Mouse (Mus musculus) ovary, postnatal 10 days (tissue): ENCODE measurements around the gene Dgki.

Experiments
- DNase-seq: peaks from one replicate; pipeline ENCODE4 v3.0.0; 2022; ENCODE audit warnings: low spot score

Dgki gene

DNA sequence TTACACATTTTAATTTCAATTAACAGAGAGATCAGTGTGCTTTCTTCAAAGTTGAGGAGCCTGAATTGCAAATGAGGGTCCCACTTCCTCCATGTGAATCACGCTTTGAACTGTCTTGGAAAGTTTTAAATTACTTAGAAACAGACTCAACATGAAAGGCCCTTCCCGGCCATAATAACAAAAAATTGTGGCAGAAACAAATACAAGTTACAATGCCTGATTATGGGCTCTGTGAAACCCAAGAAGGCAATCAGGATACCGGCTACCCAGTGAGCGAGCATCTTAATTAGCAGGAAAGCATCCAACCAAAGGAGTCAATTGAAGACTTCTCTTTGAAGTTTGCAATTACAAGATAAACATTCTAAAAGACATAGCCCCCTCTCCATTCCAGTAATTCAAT, 292.4 kb downstream of the Dgki start:
- no peak for DNase-seq

- no peak for DNase-seq
Measured at GRCm38 (mm10) chr6:37004914-37005313, 295.1 kb downstream of the Dgki start.

- DNase-seq, result no peak
Measured at GRCm38 (mm10) chr6:37003235-37003634, 296.7 kb downstream of the Dgki start.

DNA sequence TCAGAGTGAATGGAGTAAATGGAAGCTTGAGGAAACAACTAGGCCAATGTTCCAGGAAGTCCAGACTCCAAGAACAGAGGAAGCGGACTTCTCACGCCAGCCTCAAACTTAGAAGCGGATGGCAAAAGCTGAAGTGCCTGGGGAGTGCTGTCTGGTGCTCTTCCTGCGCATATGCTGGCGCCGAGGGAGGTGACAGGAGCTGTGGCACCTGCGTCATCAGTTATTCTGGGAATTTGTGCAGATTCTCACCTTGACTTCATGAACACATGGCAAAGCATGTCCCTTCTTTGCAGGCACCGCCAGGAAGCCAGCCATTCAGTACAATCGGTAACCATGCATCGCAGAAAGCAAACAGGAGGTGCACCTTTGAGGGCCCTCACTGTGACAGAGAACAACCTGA, 301.0 kb downstream of the Dgki start:
- no peak for DNase-seq

- no peak for DNase-seq
Measured at GRCm38 (mm10) chr6:36994329-36994728, 305.7 kb downstream of the Dgki start.

GRCm38 (mm10) chr6:36990186-36990585, 309.8 kb downstream of the Dgki start:
- no peak for DNase-seq

- DNase-seq, result no peak
Measured at GRCm38 (mm10) chr6:36988800-36989199, 311.2 kb downstream of the Dgki start.

- DNase-seq, result no peak
Measured at GRCm38 (mm10) chr6:36981646-36982045, 318.3 kb downstream of the Dgki start.

GRCm38 (mm10) chr6:36980475-36980874, 319.5 kb downstream of the Dgki start:
- DNase-seq, result no peak

DNA sequence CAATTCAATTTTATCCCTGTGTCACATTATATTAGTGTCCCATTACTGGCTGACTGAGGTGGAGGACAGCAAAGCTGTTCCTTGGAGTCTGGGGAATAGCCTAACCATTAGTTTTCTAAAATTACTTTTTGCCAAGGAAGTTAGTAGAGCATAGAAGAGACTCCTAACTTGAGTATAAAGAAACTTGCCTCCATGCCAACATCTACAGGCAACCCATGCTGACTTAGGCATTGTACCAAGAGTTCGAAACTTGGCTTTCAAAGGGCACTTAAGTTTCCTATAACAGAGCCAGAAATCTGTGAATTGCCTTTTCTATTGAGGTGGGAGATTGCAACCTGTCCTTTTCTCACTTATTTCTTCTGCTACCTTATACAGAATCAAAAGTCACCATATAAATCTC, 321.8 kb downstream of the Dgki start:
- no peak for DNase-seq

GRCm38 (mm10) chr6:36973096-36973495, 326.9 kb downstream of the Dgki start:
- no peak for DNase-seq

DNA sequence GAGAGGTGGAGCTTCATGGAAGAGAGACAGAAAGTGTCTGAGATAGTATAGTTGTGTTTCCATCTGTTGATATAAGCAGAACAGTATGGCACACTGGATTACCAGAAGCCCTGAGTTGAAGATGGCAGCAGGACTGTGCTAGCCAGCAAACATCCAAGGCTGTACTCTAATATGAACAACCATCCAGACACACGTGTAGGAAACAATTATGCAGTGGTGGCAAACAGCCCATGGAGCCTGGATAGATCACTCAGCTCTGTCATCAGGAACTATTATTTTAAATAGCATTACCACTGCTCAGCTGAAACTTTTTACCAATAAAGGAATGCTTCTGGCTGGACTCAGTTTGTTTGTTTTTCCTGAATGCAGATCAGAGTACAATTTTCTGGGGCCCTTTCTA, 327.5 kb downstream of the Dgki start:
- DNase-seq, result no peak

- no peak for DNase-seq
Measured at GRCm38 (mm10) chr6:36969249-36969885, 330.6 kb downstream of the Dgki start.

DNA sequence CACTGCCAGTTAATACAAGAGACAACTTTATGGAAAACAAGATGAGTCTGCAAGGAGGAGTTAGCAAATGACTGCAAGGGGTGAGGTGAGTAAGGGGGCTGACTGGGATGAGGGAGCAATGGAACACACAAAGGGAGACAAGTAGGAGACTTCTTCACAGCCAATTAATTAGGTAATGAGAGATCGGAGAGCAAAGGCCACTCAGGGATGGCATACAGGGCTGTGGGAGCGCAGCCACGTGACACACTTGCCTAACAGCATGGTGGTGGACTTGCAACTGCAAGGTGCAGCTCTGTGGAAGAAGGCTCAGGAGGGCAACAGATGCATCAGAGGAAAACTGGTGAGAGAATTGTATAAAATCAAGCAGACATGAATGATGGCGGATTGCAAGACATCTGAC, 339.3 kb downstream of the Dgki start:
- DNase-seq, result no peak

DNA sequence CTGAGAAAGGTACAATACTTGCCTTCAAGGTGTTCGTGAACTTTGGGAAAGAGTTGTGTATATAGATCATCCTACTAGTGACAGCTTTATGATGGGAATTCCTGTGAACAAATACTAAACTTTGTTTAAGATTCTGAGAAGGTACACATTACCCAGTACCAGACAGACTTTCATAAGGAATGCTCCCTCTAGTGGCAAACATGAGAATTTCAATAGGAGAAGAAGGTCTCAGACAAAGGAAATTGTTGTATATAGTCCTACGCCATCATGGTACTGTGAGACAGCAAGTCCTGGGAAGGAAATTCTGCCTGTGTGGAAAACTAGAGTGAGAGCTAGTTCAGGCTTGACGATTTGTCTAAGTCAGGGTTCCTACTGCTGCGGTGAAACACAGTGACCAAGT, 344.7 kb downstream of the Dgki start:
- no peak for DNase-seq

GRCm38 (mm10) chr6:36950648-36951047, 349.3 kb downstream of the Dgki start:
- no peak for DNase-seq

- no peak for DNase-seq
Measured at GRCm38 (mm10) chr6:36947861-36948260, 352.1 kb downstream of the Dgki start.

GRCm38 (mm10) chr6:36937527-36937926, 362.5 kb downstream of the Dgki start:
- no peak for DNase-seq

DNA sequence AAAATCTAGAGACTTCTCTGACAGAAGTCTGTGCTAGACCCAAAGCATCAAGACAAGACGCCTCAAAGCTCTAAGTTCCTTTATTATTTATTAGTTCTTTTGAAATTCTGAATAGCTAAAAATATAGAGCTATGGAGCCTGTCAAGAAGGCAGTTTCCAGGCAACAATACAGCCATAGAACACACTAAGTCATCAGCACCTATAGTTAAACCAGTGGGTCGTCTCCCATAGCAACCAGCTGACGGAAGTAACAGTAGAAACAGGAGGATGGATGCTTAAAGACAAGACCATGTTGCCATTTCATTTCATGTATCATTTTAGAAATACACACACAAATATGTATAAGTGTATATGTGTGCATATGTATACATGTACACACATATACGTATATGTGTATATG, 363.2 kb downstream of the Dgki start:
- no peak for DNase-seq

DNA sequence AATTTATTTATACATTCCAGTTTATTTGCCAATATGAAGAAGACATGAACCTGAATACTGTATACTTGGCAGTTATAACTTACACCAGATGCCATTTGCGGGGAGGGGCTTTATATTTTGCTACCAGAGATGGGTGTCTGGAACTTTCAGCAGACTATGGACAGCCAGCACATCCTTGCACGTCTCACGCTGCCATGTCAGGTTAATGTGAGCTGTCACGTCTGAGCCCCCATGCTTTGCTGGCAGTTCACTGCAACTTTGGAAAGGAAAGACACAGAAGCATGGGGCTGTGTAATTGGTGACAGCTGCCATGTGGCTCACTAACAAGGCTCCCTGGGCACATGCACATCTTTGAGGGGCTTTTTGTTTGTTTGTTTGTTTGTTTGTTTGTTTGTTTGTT, 368.5 kb downstream of the Dgki start:
- DNase-seq, result no peak

DNA sequence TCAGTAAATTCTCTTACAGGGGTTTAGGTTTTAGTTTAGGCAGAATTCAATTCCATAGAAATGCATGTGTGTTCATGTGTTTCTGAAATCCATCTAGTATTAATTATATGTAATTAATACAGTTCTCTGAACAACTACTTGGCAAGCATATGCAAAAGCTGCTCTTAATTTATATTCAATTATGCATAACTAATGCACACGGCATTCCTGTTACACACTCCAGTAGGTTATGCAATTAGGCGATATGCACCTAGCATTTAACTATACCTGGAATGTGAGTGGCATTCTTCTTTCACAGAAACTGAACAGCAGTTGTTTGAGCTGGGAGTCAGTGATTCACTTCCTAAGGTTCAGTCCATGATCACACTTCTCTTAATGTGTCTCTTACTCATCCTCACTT, 370.2 kb downstream of the Dgki start:
- no peak for DNase-seq

GRCm38 (mm10) chr6:36926455-36926854, 373.5 kb downstream of the Dgki start:
- no peak for DNase-seq

- DNase-seq, result no peak
Measured at GRCm38 (mm10) chr6:36922006-36922405, 378.0 kb downstream of the Dgki start.

GRCm38 (mm10) chr6:36911586-36911985, 388.4 kb downstream of the Dgki start:
- DNase-seq, result no peak

GRCm38 (mm10) chr6:36907191-36907590, 392.8 kb downstream of the Dgki start:
- DNase-seq, result no peak
